Mouse (Mus musculus) liver, embryonic 16.5 days (tissue): ENCODE measurements around the gene Kdelc2. TPM values are rescaled to one million over a fixed set of nuclear protein-coding genes. Genes with fewer than 3 reads are reported as not detected.

Source experiments
- ATAC-seq: fragments of 200-750 bp; cut with Nextera tagmentation; 2 replicates; pipeline ENCODE4 v1.8.0; 2017; ENCODE audit warnings: low read depth, mild to moderate bottlenecking, moderate number of reproducible peaks, moderate library complexity
- H3K27ac ChIP-seq: fragments of 300-500 bp; sonication (generic); 2 replicates; pipeline ENCODE4 v1.5.1; 2014; ENCODE audit warnings: mild to moderate bottlenecking, low read length
- H3K27me3 ChIP-seq: fragments of 300-500 bp; sonication (generic); 2 replicates; pipeline ENCODE4 v1.6.1; 2014; ENCODE audit warnings: low read depth, low read length, mixed read lengths; ENCODE audit not compliant: control insufficient read depth, insufficient read depth
- H3K36me3 ChIP-seq: fragments of 300-500 bp; sonication (generic); 2 replicates; pipeline ENCODE4 v1.6.1; 2014; ENCODE audit warnings: mild to moderate bottlenecking; ENCODE audit not compliant: control insufficient read depth, insufficient read depth
- H3K4me1 ChIP-seq: fragments of 300-500 bp; sonication (generic); 2 replicates; pipeline ENCODE4 v1.6.1; 2014; ENCODE audit warnings: low read depth, low read length, mixed read lengths; ENCODE audit not compliant: control insufficient read depth
- H3K4me2 ChIP-seq: fragments of 300-500 bp; sonication (generic); 2 replicates; pipeline ENCODE4 v1.6.1; 2014; ENCODE audit warnings: low read depth, low read length, mixed read lengths
- H3K4me3 ChIP-seq: fragments of 300-500 bp; sonication (generic); 2 replicates; pipeline ENCODE4 v1.5.1; 2014; ENCODE audit warnings: low read depth, mild to moderate bottlenecking, low read length
- H3K9ac ChIP-seq: fragments of 300-500 bp; sonication (generic); 2 replicates; pipeline ENCODE4 v1.6.1; 2014; ENCODE audit warnings: low read depth, low read length
- H3K9me3 ChIP-seq: fragments of 300-500 bp; sonication (generic); replicated peaks from 2 replicates; pipeline ENCODE4 v1.6.1; 2016; ENCODE audit warnings: low read length; ENCODE audit not compliant: control insufficient read depth
- WGBS: fragments of 180-500 bp; shearing (Covaris S2); extraction: QIAGEN DNeasy Blood & Tissue Kit; methylation state at CpG from one replicate; pipeline ENCODE4 v1.1.7; 2014; ENCODE audit not compliant: insufficient replicate concordance; 5-methylcytosine and 5-hydroxymethylcytosine counted together
- polyA plus RNA-seq: library from polyadenylated mRNA; unstranded; fragments of >200 nt; fragmentation: Nextera tagmentation; extraction: Ambion mirVana; gene quantifications from 2 replicates; pipeline ENCODE4 v1.2.1, GENCODE M21; 2015

Kdelc2 gene
- polyA plus RNA-seq, 1 experiment from 2014 or later, result 4.1 TPM

GRCm38 (mm10) chr9:53346402-53346801, 37.4 kb upstream of the Kdelc2 start:
- Histone ChIP-seq H3K27ac (no peak overlapping the region), H3K9ac (no peak overlapping the region), H3K4me3 (no peak overlapping the region), H3K4me1 (no peaks in the 10 kb centered on the region), H3K36me3 (no peaks in the 10 kb centered on the region), H3K9me3 (no peaks in the 10 kb centered on the region), H3K27me3 (no peaks in the 10 kb centered on the region; the same call in 1 of the 2 replicates), H3K4me2 (no peak overlapping the region)
- WGBS, result 61% methylated on average over 6 of the region's 6 CpGs
- ATAC-seq, result no peak

- 36% methylated on average over 1 of the region's 1 CpGs for WGBS
- no peaks in the 10 kb centered on the region for H3K36me3 ChIP-seq
- no peaks in the 10 kb centered on the region for H3K4me1 ChIP-seq
- no peak overlapping the region for H3K4me3 ChIP-seq
- no peak overlapping the region for H3K27ac ChIP-seq
- H3K9me3 ChIP-seq, result no peaks in the 10 kb centered on the region
- H3K27me3 ChIP-seq, result no peaks in the 10 kb centered on the region
- no peak for ATAC-seq
- no peak overlapping the region for H3K9ac ChIP-seq
- no peak overlapping the region for H3K4me2 ChIP-seq
Measured at GRCm38 (mm10) chr9:53349211-53349610, 34.6 kb upstream of the Kdelc2 start.

- 74% methylated on average over 2 of the region's 2 CpGs for WGBS
- H3K4me3 ChIP-seq, result no peak overlapping the region
- H3K9ac ChIP-seq, result no peak overlapping the region
- H3K36me3 ChIP-seq, result no peaks in the 10 kb centered on the region
- no peaks in the 10 kb centered on the region for H3K27me3 ChIP-seq
- no peaks in the 10 kb centered on the region for H3K4me1 ChIP-seq
- no peak overlapping the region for H3K27ac ChIP-seq
- ATAC-seq, result no peak
- no peaks in the 10 kb centered on the region for H3K9me3 ChIP-seq
- H3K4me2 ChIP-seq, result no peak overlapping the region
Measured at GRCm38 (mm10) chr9:53350331-53350730, 33.5 kb upstream of the Kdelc2 start.

GRCm38 (mm10) chr9:53351899-53352298, 31.9 kb upstream of the Kdelc2 start:
- WGBS, result 69% methylated on average over 6 of the region's 6 CpGs
- no peak overlapping the region for H3K4me2 ChIP-seq
- H3K4me3 ChIP-seq, result no peak overlapping the region
- H3K27ac ChIP-seq, result no peak overlapping the region
- H3K9ac ChIP-seq, result no peak overlapping the region
- H3K9me3 ChIP-seq, result no peaks in the 10 kb centered on the region
- no peaks in the 10 kb centered on the region for H3K4me1 ChIP-seq
- ATAC-seq, result no peak
- H3K36me3 ChIP-seq, result no peaks in the 10 kb centered on the region
- no peaks in the 10 kb centered on the region for H3K27me3 ChIP-seq

- Histone ChIP-seq H3K9ac (no peak overlapping the region), H3K36me3 (no peaks in the 10 kb centered on the region), H3K27me3 (no peaks in the 10 kb centered on the region), H3K4me2 (no peak overlapping the region), H3K9me3 (no peaks in the 10 kb centered on the region), H3K27ac (no peak overlapping the region), H3K4me1 (no peaks in the 10 kb centered on the region), H3K4me3 (no peak overlapping the region)
- ATAC-seq, result no peak
- WGBS, result 75% methylated on average over 5 of the region's 5 CpGs
Measured at GRCm38 (mm10) chr9:53353161-53353560, 30.7 kb upstream of the Kdelc2 start.

GRCm38 (mm10) chr9:53356219-53357155, 27.3 kb upstream of the Kdelc2 start:
- peak; percentile 91 for ATAC-seq
- 0 out of 2 replicates have a peak overlapping the region, but pooled peaks have one; percentile 5 for H3K4me3 ChIP-seq
- peak overlapping the region; percentile 45 for H3K27ac ChIP-seq
- no peaks in the 10 kb centered on the region for H3K36me3 ChIP-seq
- H3K9me3 ChIP-seq, result no peaks in the 10 kb centered on the region
- 26% methylated on average over 14 of the region's 14 CpGs for whole genome bisulfite sequencing
- no peaks in the 10 kb centered on the region for H3K27me3 ChIP-seq
- no peak overlapping the region for H3K9ac ChIP-seq
- peak overlapping the region; percentile 31; the same call in 1 of the 2 replicates for H3K4me2 ChIP-seq
- H3K4me1 ChIP-seq, result no peaks in the 10 kb centered on the region

- no peaks in the 10 kb centered on the region for H3K9me3 ChIP-seq
- no peak overlapping the region for H3K9ac ChIP-seq
- no peak overlapping the region for H3K4me2 ChIP-seq
- no peaks in the 10 kb centered on the region for H3K4me1 ChIP-seq
- ATAC-seq, result no peak
- H3K27ac ChIP-seq, result no peak overlapping the region
- H3K4me3 ChIP-seq, result no peak overlapping the region
- WGBS, result 17% methylated on average over 3 of the region's 3 CpGs
- no peaks in the 10 kb centered on the region for H3K36me3 ChIP-seq
- H3K27me3 ChIP-seq, result no peaks in the 10 kb centered on the region
Measured at GRCm38 (mm10) chr9:53371339-53371738, 12.5 kb upstream of the Kdelc2 start.

- no peak for ATAC-seq
- Histone ChIP-seq H3K4me2 (no peak overlapping the region), H3K9ac (no peak overlapping the region), H3K27ac (no peak overlapping the region), H3K9me3 (no peaks in the 10 kb centered on the region), H3K27me3 (no peaks in the 10 kb centered on the region), H3K36me3 (no peaks in the 10 kb centered on the region), H3K4me3 (no peak overlapping the region), H3K4me1 (no peaks in the 10 kb centered on the region)
- WGBS, result 53% methylated on average over 4 of the region's 4 CpGs
Measured at GRCm38 (mm10) chr9:53375907-53376306, 7.9 kb upstream of the Kdelc2 start.

- 73% methylated on average over 13 of the region's 13 CpGs for WGBS
Measured at GRCm38 (mm10) chr9:53376820-53377219, 7.0 kb upstream of the Kdelc2 start.

More at GRCm38 (mm10) chr9:53376820-53377219, 7.0 kb upstream of the Kdelc2 start:
- Histone ChIP-seq H3K27me3 (no peaks in the 10 kb centered on the region), H3K36me3 (no peaks in the 10 kb centered on the region), H3K4me2 (no peak overlapping the region), H3K9ac (no peak overlapping the region), H3K4me3 (no peak overlapping the region), H3K9me3 (no peaks in the 10 kb centered on the region), H3K27ac (no peak overlapping the region), H3K4me1 (no peaks in the 10 kb centered on the region)
- ATAC-seq, result no peak
